Mouse (Mus musculus): ENCODE data around the gene Slc22a21. TPM values are rescaled to one million over a fixed set of nuclear protein-coding genes. Genes with fewer than 3 reads are reported as not detected.
"Not testable (repeated sequence)": the region's sequence is repeated elsewhere in the genome, so short reads cannot be mapped to it uniquely, and the experiment has no call there.

The Slc22a21 gene
- total RNA-seq, 2 experiments from 2014 or later: 0.94 to 1.2 TPM

- Histone ChIP-seq H3K4me3 (no peak overlapping the region), H3K27ac (no peak overlapping the region)
- TF ChIP-seq CTCF (IDR thresholded peaks at IDR 0.05): no peak
- intact Hi-C loops (cut with DNase I): no loop called here
- DNase-seq: no peak
Measured at GRCm38 (mm10) chr11:54011255-54011654, 31.1 kb upstream of the Slc22a21 start.

- no peak for TF ChIP-seq CTCF (IDR thresholded peaks at IDR 0.05)
- intact Hi-C loops (cut with DNase I): no loop called here
- Histone ChIP-seq H3K27ac (peak overlapping the region; percentile 70), H3K4me3 (no peak overlapping the region)
- DNase-seq: peak; percentile 38
Measured at GRCm38 (mm10) chr11:54008416-54008920, 28.3 kb upstream of the Slc22a21 start.

GRCm38 (mm10) chr11:54007717-54008116 lies 27.6 kb upstream of the Slc22a21 start:
- Histone ChIP-seq H3K27ac (peak overlapping the region; percentile 70), H3K4me3 (no peak overlapping the region)
- intact Hi-C loops (cut with DNase I): no loop called here
- no peak for TF ChIP-seq CTCF (IDR thresholded peaks at IDR 0.05)
- DNase-seq: peak; percentile 38

- peak overlapping the region; percentile 70 for H3K27ac ChIP-seq
- intact Hi-C loops (cut with DNase I): no loop called here
- TF ChIP-seq CTCF (IDR thresholded peaks at IDR 0.05): no peak
Measured at GRCm38 (mm10) chr11:54006901-54007300, 26.8 kb upstream of the Slc22a21 start.

GRCm38 (mm10) chr11:54006362-54006761 lies 26.2 kb upstream of the Slc22a21 start:
- H3K4me3 ChIP-seq; DNase-seq; intact Hi-C loops (cut with DNase I): not testable (repeated sequence)
- peak overlapping the region; percentile 70; the same call in 1 of the 2 replicates for H3K27ac ChIP-seq

More at GRCm38 (mm10) chr11:54006901-54007300, 26.8 kb upstream of the Slc22a21 start:
- no peak overlapping the region for H3K4me3 ChIP-seq
- DNase-seq: peak; percentile 79

- Histone ChIP-seq H3K27ac (no peak overlapping the region), H3K4me3 (no peak overlapping the region)
- intact Hi-C loops (cut with DNase I): loop anchor here (5.0 kb wide), 1 partner anchor 143 kb away; no protein-coding TSS in a partner anchor
- no peak for DNase-seq
- TF ChIP-seq CTCF (IDR thresholded peaks at IDR 0.05): no peak
Measured at GRCm38 (mm10) chr11:54004734-54005133, 24.6 kb upstream of the Slc22a21 start.

GRCm38 (mm10) chr11:54004221-54004620 lies 24.1 kb upstream of the Slc22a21 start:
- DNase-seq: peak; percentile 42
- intact Hi-C loops (cut with DNase I): loop anchor here (5.0 kb wide), 1 partner anchor 143 kb away; no protein-coding TSS in a partner anchor
- Histone ChIP-seq H3K27ac (no peak overlapping the region), H3K4me3 (no peak overlapping the region)
- no peak for TF ChIP-seq CTCF (IDR thresholded peaks at IDR 0.05)

GRCm38 (mm10) chr11:54002761-54003717 lies 22.9 kb upstream of the Slc22a21 start:
- not testable (repeated sequence) for H3K4me3 ChIP-seq
- peak; percentile 67 for DNase-seq
- TF ChIP-seq CTCF (IDR thresholded peaks at IDR 0.05): peak; percentile 81
- intact Hi-C loops (cut with DNase I): loop anchor here (1.0 to 5.0 kb wide), 5 partner anchors 26 to 254 kb away; partner anchors contain the start of gene Slc22a4
- H3K27ac ChIP-seq: 0 out of 2 replicates have a peak overlapping the region, but pooled peaks have one; percentile 3

- peak; percentile 83 for TF ChIP-seq CTCF (IDR thresholded peaks at IDR 0.05)
- H3K4me3 ChIP-seq: no peak overlapping the region
- peak; percentile 72 for DNase-seq
- intact Hi-C loops (cut with DNase I): loop anchor here (1.0 to 5.0 kb wide), 5 partner anchors 27 to 255 kb away; partner anchors contain the start of gene Slc22a4
- 0 out of 2 replicates have a peak overlapping the region, but pooled peaks have one; percentile 3 for H3K27ac ChIP-seq
Measured at GRCm38 (mm10) chr11:54002147-54002760, 22.1 kb upstream of the Slc22a21 start.

- intact Hi-C loops (cut with DNase I): no loop called here
- H3K27ac ChIP-seq: no peak overlapping the region
- DNase-seq: no peak
- no peak for TF ChIP-seq CTCF (IDR thresholded peaks at IDR 0.05)
- no peak overlapping the region for H3K4me3 ChIP-seq
Measured at GRCm38 (mm10) chr11:53997661-53998060, 17.5 kb upstream of the Slc22a21 start.

GRCm38 (mm10) chr11:53992264-53992663 lies 12.1 kb upstream of the Slc22a21 start:
- intact Hi-C loops (cut with DNase I): no loop called here
- no peak for TF ChIP-seq CTCF (IDR thresholded peaks at IDR 0.05)
- H3K27ac ChIP-seq: no peak overlapping the region

GRCm38 (mm10) chr11:53989232-53989631 lies 9.1 kb upstream of the Slc22a21 start:
- peak; percentile 39 for TF ChIP-seq CTCF (IDR thresholded peaks at IDR 0.05)
- intact Hi-C loops (cut with DNase I): loop anchor here (5.0 kb wide), 1 partner anchor 57 kb away; no protein-coding TSS in a partner anchor

More at GRCm38 (mm10) chr11:53992264-53992663, 12.1 kb upstream of the Slc22a21 start:
- H3K4me3 ChIP-seq: no peak overlapping the region
- DNase-seq: no peak

More at GRCm38 (mm10) chr11:53989232-53989631, 9.1 kb upstream of the Slc22a21 start:
- H3K27ac ChIP-seq: no peak overlapping the region
- no peak overlapping the region for H3K4me3 ChIP-seq
- DNase-seq: no peak
